Mouse (Mus musculus): Measurements from ENCODE around the gene Itgb1.

DNA sequence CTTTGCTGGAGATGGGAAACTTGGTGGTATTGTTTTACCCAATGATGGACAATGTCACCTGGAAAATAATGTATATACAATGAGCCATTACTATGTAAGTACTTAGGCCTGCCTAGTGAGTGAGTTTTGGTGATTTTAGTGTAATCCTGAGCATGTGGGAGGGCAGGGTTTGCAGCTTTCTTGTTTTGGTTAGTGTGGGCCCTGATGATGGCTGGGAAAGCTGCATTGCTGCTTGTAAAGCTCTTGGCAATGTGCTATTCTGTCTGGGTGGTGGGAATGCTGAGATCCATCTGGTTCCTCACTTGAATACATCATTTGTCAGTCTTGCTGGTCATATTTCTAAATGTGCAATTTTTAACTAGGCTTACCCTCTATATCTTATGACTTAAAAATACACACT, 30.7 kb downstream of the Itgb1 start:
- TF ChIP-seq POLR2A (IDR thresholded peaks at IDR 0.05; ENCODE audit: borderline replicate concordance, control insufficient read depth, low read depth, low read length) (no peak), CTCF (IDR thresholded peaks at IDR 0.05; ENCODE audit: control insufficient read depth, insufficient read depth, low read length) (no peak)

Data from bone marrow, adult 2 months (tissue).